In the genomic region with DNA sequence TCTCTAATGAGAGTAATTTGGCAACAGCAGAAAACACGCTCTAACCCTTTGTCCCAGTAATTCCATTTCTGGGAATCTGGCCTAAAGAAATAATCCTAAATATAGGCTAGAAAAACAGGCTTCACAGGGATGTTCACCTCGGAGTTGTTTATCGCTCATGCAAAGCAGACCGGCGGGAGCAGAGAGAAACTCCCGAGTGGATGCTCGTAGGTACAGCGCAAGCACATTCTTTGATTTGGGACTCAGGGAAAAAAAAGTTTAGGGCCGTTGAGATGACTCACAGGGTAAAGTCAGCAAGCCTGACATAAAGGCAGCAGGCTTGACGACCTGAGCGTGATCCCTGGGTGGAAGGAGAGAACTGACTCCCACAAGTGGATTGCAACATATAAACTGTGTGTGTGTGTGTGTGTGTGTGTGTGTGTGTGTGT, we compare ENCODE assay signal across 12 mouse cellular contexts.
A peak's percentile ranks its signal among the peaks of the same experiment; 100 is the strongest.
DNase-seq lines count a peak whose midpoint lies in the region; ATAC-seq lines count a peak whose summit lies in the region.
"Had no signal": no experiment of that assay in that cellular context is flagged by ENCODE, and none has a peak within 500 bp of the region (broad histone marks: within the 10 kb centered on the region; RNA-seq: fewer than 3 reads in every experiment).

No protein-coding gene starts in this region.

- WGBS in forebrain, embryonic 16.5 days, result 54% methylated on average over 11 of the region's 11 CpGs
- WGBS in forebrain, embryonic 11.5 days, result 90% methylated on average over 11 of the region's 11 CpGs
- 37% methylated on average over 11 of the region's 11 CpGs for WGBS in limb, embryonic 15.5 days
- WGBS in limb, embryonic 10.5 days, result 86% methylated on average over 11 of the region's 11 CpGs
- WGBS in intestine, embryonic 16.5 days, result 47% methylated on average over 11 of the region's 11 CpGs

- no peak overlapping the region for H3K4me3 ChIP-seq in forebrain, embryonic 16.5 days (replicated peaks; ENCODE audit: low read length)
- H3K4me3 ChIP-seq in forebrain, embryonic 11.5 days (ENCODE audit: low read depth, low read length), result no peak overlapping the region
- no peak overlapping the region for H3K4me3 ChIP-seq in limb, embryonic 15.5 days
- H3K4me3 ChIP-seq in limb, embryonic 10.5 days, result no peak overlapping the region
- no peak overlapping the region for H3K4me3 ChIP-seq in intestine, embryonic 16.5 days (ENCODE audit: low read length)
- H3K4me3 ChIP-seq: liver, embryonic 13.5 days; midbrain, embryonic 12.5 days had no signal

- H3K27me3 ChIP-seq in forebrain, embryonic 16.5 days (replicated peaks; ENCODE audit: control insufficient read depth, insufficient read depth, low read length), result no peaks in the 10 kb centered on the region
- H3K27me3 ChIP-seq in forebrain, embryonic 11.5 days (ENCODE audit: control insufficient read depth, insufficient read depth, low read length), result no peaks in the 10 kb centered on the region
- H3K27me3 ChIP-seq in limb, embryonic 15.5 days, result no peaks in the 10 kb centered on the region
- H3K27me3 ChIP-seq in limb, embryonic 10.5 days (ENCODE audit: low read depth, poor library complexity, severe bottlenecking), result no peaks in the 10 kb centered on the region
- no peaks in the 10 kb centered on the region for H3K27me3 ChIP-seq in intestine, embryonic 16.5 days (replicated peaks; ENCODE audit: control insufficient read depth, insufficient read depth, low read length)
- H3K27me3 ChIP-seq: liver, embryonic 13.5 days; midbrain, embryonic 12.5 days had no signal

- no peak for DNase-seq in forebrain, embryonic 11.5 days (ENCODE audit: low spot score)
- DNase-seq in limb, embryonic 10.5 days (ENCODE audit: low spot score), result no peak
- DNase-seq in MN1 (ENCODE audit: low spot score), result peak; percentile 30
- no peak for DNase-seq in gastrocnemius, postnatal 25 days
- no peak for DNase-seq in layer of hippocampus, adult 8-10 months (ENCODE audit: low spot score in 2 of 2)
- DNase-seq: heart, adult 11 months; liver, embryonic 13.5 days had no signal

- peaks cover 38% of the 10 kb centered on the region for H3K4me1 ChIP-seq in forebrain, embryonic 16.5 days (replicated peaks; ENCODE audit: control insufficient read depth, insufficient read depth, low read length)
- peaks cover 7% of the 10 kb centered on the region; the same call in 1 of the 2 replicates for H3K4me1 ChIP-seq in forebrain, embryonic 11.5 days (replicated peaks; ENCODE audit: control insufficient read depth, insufficient read depth, low read length)
- H3K4me1 ChIP-seq in limb, embryonic 15.5 days, result peaks cover 48% of the 10 kb centered on the region
- H3K4me1 ChIP-seq in limb, embryonic 10.5 days, result peaks cover 35% of the 10 kb centered on the region
- H3K4me1 ChIP-seq in intestine, embryonic 16.5 days (ENCODE audit: control insufficient read depth, insufficient read depth, low read length), result peaks cover 40% of the 10 kb centered on the region

- H3K9ac ChIP-seq in forebrain, embryonic 16.5 days (replicated peaks; ENCODE audit: low read depth, low read length), result no peak overlapping the region
- no peak overlapping the region for H3K9ac ChIP-seq in forebrain, embryonic 11.5 days (ENCODE audit: low read length)
- H3K9ac ChIP-seq in limb, embryonic 15.5 days, result no peak overlapping the region
- no peak overlapping the region for H3K9ac ChIP-seq in intestine, embryonic 16.5 days (ENCODE audit: low read depth, low read length)
- H3K9ac ChIP-seq: liver, embryonic 13.5 days; midbrain, embryonic 12.5 days had no signal

- ATAC-seq in forebrain, embryonic 16.5 days, result no peak
- no peak for ATAC-seq in forebrain, embryonic 11.5 days (replicated peaks; ENCODE audit: low FRiP score)
- ATAC-seq in limb, embryonic 15.5 days (ENCODE audit: insufficient number of reproducible peaks, low FRiP score, low TSS enrichment, low read depth), result no peak
- ATAC-seq in intestine, embryonic 16.5 days, result peak; percentile 47; the same call in 1 of the 2 replicates
- ATAC-seq: CD4-positive, CD25-positive, alpha-beta regulatory T cell, adult 4 months had no signal

- H3K4me2 ChIP-seq in forebrain, embryonic 16.5 days (ENCODE audit: low read length), result no peak overlapping the region
- no peak overlapping the region for H3K4me2 ChIP-seq in forebrain, embryonic 11.5 days (ENCODE audit: low read depth, low read length, severe bottlenecking)
- H3K4me2 ChIP-seq in limb, embryonic 15.5 days, result no peak overlapping the region
- no peak overlapping the region for H3K4me2 ChIP-seq in intestine, embryonic 16.5 days (ENCODE audit: low read depth, low read length)
- H3K4me2 ChIP-seq: liver, embryonic 13.5 days; midbrain, embryonic 12.5 days had no signal

- peak overlapping the region; percentile 58; the same call in 1 of the 2 replicates for H3K27ac ChIP-seq in forebrain, embryonic 16.5 days (ENCODE audit: low read length)
- H3K27ac ChIP-seq in forebrain, embryonic 11.5 days (ENCODE audit: low read depth, low read length), result no peak overlapping the region
- H3K27ac ChIP-seq in limb, embryonic 15.5 days, result 0 out of 2 replicates have a peak overlapping the region, but pooled peaks have one; percentile 8
- no peak overlapping the region for H3K27ac ChIP-seq in limb, embryonic 10.5 days
- no peak overlapping the region for H3K27ac ChIP-seq in intestine, embryonic 16.5 days (ENCODE audit: low read length)
- H3K27ac ChIP-seq: liver, embryonic 13.5 days; midbrain, embryonic 12.5 days had no signal

- H3K9me3 ChIP-seq in forebrain, embryonic 16.5 days (ENCODE audit: control insufficient read depth, low read length), result no peaks in the 10 kb centered on the region
- H3K9me3 ChIP-seq in forebrain, embryonic 11.5 days (ENCODE audit: control insufficient read depth, low read length), result no peaks in the 10 kb centered on the region
- H3K9me3 ChIP-seq in limb, embryonic 15.5 days, result no peaks in the 10 kb centered on the region
- no peaks in the 10 kb centered on the region for H3K9me3 ChIP-seq in limb, embryonic 10.5 days (replicated peaks)
- H3K9me3 ChIP-seq in intestine, embryonic 16.5 days (ENCODE audit: control insufficient read depth, low read length), result no peaks in the 10 kb centered on the region
- H3K9me3 ChIP-seq: liver, embryonic 13.5 days; midbrain, embryonic 12.5 days had no signal

- H3K36me3 ChIP-seq in forebrain, embryonic 16.5 days (ENCODE audit: control insufficient read depth, insufficient read depth), result no peaks in the 10 kb centered on the region
- H3K36me3 ChIP-seq in forebrain, embryonic 11.5 days (ENCODE audit: control insufficient read depth, insufficient read depth, low read length), result no peaks in the 10 kb centered on the region
- H3K36me3 ChIP-seq in limb, embryonic 15.5 days, result 0 out of 2 replicates have a peak, but pooled peaks cover 5% of the 10 kb centered on the region
- peaks cover 11% of the 10 kb centered on the region for H3K36me3 ChIP-seq in limb, embryonic 10.5 days
- no peaks in the 10 kb centered on the region for H3K36me3 ChIP-seq in intestine, embryonic 16.5 days (ENCODE audit: control insufficient read depth, insufficient read depth, low read length)

Comparison
In these comparisons a context has a peak if more than half of its experiments do, and no peak if none do; other contexts are left out.
1. H3K27ac ChIP-seq: peak in forebrain, embryonic 16.5 days (single experiment) and limb, embryonic 15.5 days (single experiment); none in forebrain, embryonic 11.5 days (single experiment), limb, embryonic 10.5 days (single experiment) and intestine, embryonic 16.5 days (single experiment).